Mouse (Mus musculus) heart, embryonic 13.5 days (tissue): ENCODE measurements around the gene C1qtnf2. TPM values are rescaled to one million over a fixed set of nuclear protein-coding genes. Genes with fewer than 3 reads are reported as not detected.

Experiments used
- ATAC-seq: fragments of 200-750 bp; cut with Nextera tagmentation; 2 replicates; pipeline ENCODE4 v1.8.0; 2017; ENCODE audit warnings: moderate TSS enrichment; ENCODE audit not compliant: insufficient number of reproducible peaks, low FRiP score, low TSS enrichment; ENCODE audit errors: extremely low read depth
- H3K27ac ChIP-seq: fragments of 300-500 bp; sonication (generic); replicated peaks from 2 replicates; pipeline ENCODE4 v1.5.1; 2015; ENCODE audit warnings: moderate library complexity, mild to moderate bottlenecking, inconsistent platforms
- H3K27me3 ChIP-seq: fragments of 300-500 bp; sonication (generic); replicated peaks from 2 replicates; pipeline ENCODE4 v1.6.1; 2015; ENCODE audit warnings: mild to moderate bottlenecking, inconsistent platforms
- H3K36me3 ChIP-seq: fragments of 300-500 bp; sonication (generic); 2 replicates; pipeline ENCODE4 v1.6.1; 2015; ENCODE audit warnings: mild to moderate bottlenecking, inconsistent platforms
- H3K4me1 ChIP-seq: fragments of 300-500 bp; sonication (generic); 2 replicates; pipeline ENCODE4 v1.6.1; 2015; ENCODE audit warnings: inconsistent platforms
- H3K4me2 ChIP-seq: fragments of 300-500 bp; sonication (generic); 2 replicates; pipeline ENCODE4 v1.6.1; 2015; ENCODE audit warnings: inconsistent platforms, mild to moderate bottlenecking, moderate library complexity
- H3K4me3 ChIP-seq: fragments of 300-500 bp; sonication (generic); 2 replicates; pipeline ENCODE4 v1.5.1; 2015; ENCODE audit warnings: moderate library complexity, mild to moderate bottlenecking, inconsistent platforms
- H3K9ac ChIP-seq: fragments of 300-500 bp; sonication (generic); 2 replicates; pipeline ENCODE4 v1.6.1; 2015; ENCODE audit warnings: inconsistent platforms, mild to moderate bottlenecking, moderate library complexity
- H3K9me3 ChIP-seq: fragments of 300-500 bp; sonication (generic); 2 replicates; pipeline ENCODE4 v1.6.1; 2016; ENCODE audit warnings: inconsistent platforms
- WGBS: fragments of 180-500 bp; shearing (Covaris S2); methylation state at CpG from one replicate; pipeline ENCODE4 v1.1.7; 2015; ENCODE audit warnings: mixed read lengths; 5-methylcytosine and 5-hydroxymethylcytosine counted together
- polyA plus RNA-seq: library from polyadenylated mRNA; unstranded; fragments of >200 nt; fragmentation: Nextera tagmentation; extraction: Ambion mirVana; gene quantifications from 2 replicates; pipeline ENCODE4 v1.2.1, GENCODE M21; 2015

The C1qtnf2 gene
- 3.0 and 3.3 TPM in 2 replicates for polyA plus RNA-seq

GRCm38 (mm10) chr11:43474225-43474774 is at the start of gene C1qtnf2:
TSS of gene C1qtnf2 (plus strand) at chr11:43474276.
- no peaks in the 10 kb centered on the region for H3K9me3 ChIP-seq
- peak within 1 kb of the TSS; percentile 49 for H3K4me3 ChIP-seq
- no peak for ATAC-seq
- H3K4me1 ChIP-seq = peaks cover 26% of the 10 kb centered on the region
- H3K9ac ChIP-seq = peak within 1 kb of the TSS; percentile 72
- peaks cover 3% of the 10 kb centered on the region; the same call in 1 of the 2 replicates for H3K27me3 ChIP-seq
- no peak within 1 kb of the TSS for H3K27ac ChIP-seq
- 5% methylated on average over 24 of the region's 24 CpGs for WGBS
- H3K36me3 ChIP-seq = no peaks in the 10 kb centered on the region
- peak within 1 kb of the TSS; percentile 82 for H3K4me2 ChIP-seq

GRCm38 (mm10) chr11:43424386-43424785 is 49.7 kb upstream of the C1qtnf2 start:
- no peak for ATAC-seq
- Histone ChIP-seq H3K9ac (no peak overlapping the region), H3K4me2 (no peak overlapping the region), H3K9me3 (no peaks in the 10 kb centered on the region), H3K36me3 (peaks cover 45% of the 10 kb centered on the region), H3K27me3 (no peaks in the 10 kb centered on the region), H3K4me1 (peaks cover 13% of the 10 kb centered on the region), H3K27ac (no peak overlapping the region), H3K4me3 (no peak overlapping the region)
- 69% methylated on average over 5 of the region's 5 CpGs for WGBS

- Histone ChIP-seq H3K4me3 (peak overlapping the region; percentile 70), H3K9me3 (no peaks in the 10 kb centered on the region), H3K4me1 (peaks cover 13% of the 10 kb centered on the region), H3K9ac (peak overlapping the region; percentile 86), H3K4me2 (peak overlapping the region; percentile 70), H3K27me3 (no peaks in the 10 kb centered on the region), H3K36me3 (peaks cover 38% of the 10 kb centered on the region), H3K27ac (no peak overlapping the region)
- no peak for ATAC-seq
- WGBS = 65% methylated on average over 9 of the region's 9 CpGs
Observed at GRCm38 (mm10) chr11:43425166-43425709, 48.8 kb upstream of the C1qtnf2 start.

GRCm38 (mm10) chr11:43425824-43426413 is 48.2 kb upstream of the C1qtnf2 start, which contains the start of gene Pttg1:
TSS of gene Pttg1 (minus strand) at chr11:43426251.
- peak within 1 kb of the TSS; percentile 70 for H3K4me2 ChIP-seq
- no peaks in the 10 kb centered on the region for H3K27me3 ChIP-seq
- ATAC-seq = peak; percentile 91
- peak within 1 kb of the TSS; percentile 70 for H3K4me3 ChIP-seq
- H3K9me3 ChIP-seq = no peaks in the 10 kb centered on the region
- H3K27ac ChIP-seq = peak within 1 kb of the TSS; percentile 78
- peaks cover 31% of the 10 kb centered on the region for H3K36me3 ChIP-seq
- peak within 1 kb of the TSS; percentile 86 for H3K9ac ChIP-seq
- H3K4me1 ChIP-seq = peaks cover 13% of the 10 kb centered on the region
- 2% methylated on average over 27 of the region's 27 CpGs for WGBS

- Histone ChIP-seq H3K27ac (peak overlapping the region; percentile 78), H3K27me3 (no peaks in the 10 kb centered on the region; the same call in 1 of the 2 replicates), H3K36me3 (peaks cover 27% of the 10 kb centered on the region), H3K4me3 (peak overlapping the region; percentile 70), H3K4me1 (peaks cover 13% of the 10 kb centered on the region), H3K9ac (peak overlapping the region; percentile 86), H3K9me3 (no peaks in the 10 kb centered on the region), H3K4me2 (peak overlapping the region; percentile 70)
- ATAC-seq = 0 out of 2 replicates have a peak, but pooled peaks have one; percentile 24
- WGBS = 17% methylated on average over 7 of the region's 7 CpGs
Observed at GRCm38 (mm10) chr11:43426414-43426884, 47.6 kb upstream of the C1qtnf2 start.

GRCm38 (mm10) chr11:43433254-43434023 is 40.6 kb upstream of the C1qtnf2 start, which contains the start of gene Slu7:
TSS of gene Slu7 (plus strand) at chr11:43433744.
- Histone ChIP-seq H3K27me3 (no peaks in the 10 kb centered on the region; the same call in 1 of the 2 replicates), H3K9me3 (no peaks in the 10 kb centered on the region), H3K9ac (peak within 1 kb of the TSS; percentile 89), H3K4me2 (peak within 1 kb of the TSS; percentile 78), H3K27ac (peak within 1 kb of the TSS; percentile 24), H3K4me1 (peaks cover 19% of the 10 kb centered on the region), H3K4me3 (peak within 1 kb of the TSS; percentile 77), H3K36me3 (peaks cover 14% of the 10 kb centered on the region)
- WGBS = 6% methylated on average over 38 of the region's 38 CpGs
- ATAC-seq = peak; percentile 58

- no peak for ATAC-seq
- Histone ChIP-seq H3K36me3 (peaks cover 20% of the 10 kb centered on the region), H3K4me3 (peak overlapping the region; percentile 77), H3K9me3 (no peaks in the 10 kb centered on the region), H3K9ac (peak overlapping the region; percentile 89), H3K4me2 (peak overlapping the region; percentile 78), H3K4me1 (peaks cover 19% of the 10 kb centered on the region), H3K27ac (peak overlapping the region; percentile 24), H3K27me3 (no peaks in the 10 kb centered on the region; the same call in 1 of the 2 replicates)
- under 1% methylated on average over 9 of the region's 9 CpGs for WGBS
Observed at GRCm38 (mm10) chr11:43434024-43434407, 40.1 kb upstream of the C1qtnf2 start.

- 91% methylated on average over 10 of the region's 10 CpGs for WGBS
- H3K27ac ChIP-seq = no peak overlapping the region
- H3K36me3 ChIP-seq = peaks cover 91% of the 10 kb centered on the region
- no peak overlapping the region for H3K4me3 ChIP-seq
- peaks cover 2% of the 10 kb centered on the region; the same call in 1 of the 2 replicates for H3K4me1 ChIP-seq
- no peak overlapping the region for H3K4me2 ChIP-seq
- H3K27me3 ChIP-seq = no peaks in the 10 kb centered on the region
- no peak for ATAC-seq
- H3K9ac ChIP-seq = no peak overlapping the region
- H3K9me3 ChIP-seq = no peaks in the 10 kb centered on the region
Observed at GRCm38 (mm10) chr11:43441121-43441520, 33.0 kb upstream of the C1qtnf2 start.

- Histone ChIP-seq H3K27me3 (no peaks in the 10 kb centered on the region), H3K4me2 (no peak overlapping the region), H3K9ac (no peak overlapping the region), H3K9me3 (no peaks in the 10 kb centered on the region), H3K4me3 (no peak overlapping the region), H3K36me3 (peaks cover 96% of the 10 kb centered on the region), H3K4me1 (no peaks in the 10 kb centered on the region), H3K27ac (no peak overlapping the region)
- ATAC-seq = no peak
- 91% methylated on average over 13 of the region's 13 CpGs for WGBS
Observed at GRCm38 (mm10) chr11:43443183-43443582, 30.9 kb upstream of the C1qtnf2 start.

GRCm38 (mm10) chr11:43449916-43450315 is 24.2 kb upstream of the C1qtnf2 start:
- no peaks in the 10 kb centered on the region for H3K9me3 ChIP-seq
- no peak overlapping the region for H3K9ac ChIP-seq
- no peak overlapping the region for H3K4me3 ChIP-seq
- no peak overlapping the region for H3K27ac ChIP-seq
- H3K4me1 ChIP-seq = no peaks in the 10 kb centered on the region
- ATAC-seq = no peak
- no peak overlapping the region for H3K4me2 ChIP-seq
- 76% methylated on average over 2 of the region's 2 CpGs for WGBS
- peaks cover 29% of the 10 kb centered on the region for H3K36me3 ChIP-seq
- no peaks in the 10 kb centered on the region for H3K27me3 ChIP-seq

- H3K36me3 ChIP-seq = peaks cover 15% of the 10 kb centered on the region
- H3K9me3 ChIP-seq = no peaks in the 10 kb centered on the region
- no peak overlapping the region for H3K9ac ChIP-seq
- no peak overlapping the region for H3K4me3 ChIP-seq
- no peaks in the 10 kb centered on the region for H3K27me3 ChIP-seq
- no peaks in the 10 kb centered on the region for H3K4me1 ChIP-seq
- no peak for ATAC-seq
- H3K27ac ChIP-seq = no peak overlapping the region
- 56% methylated on average over 4 of the region's 4 CpGs for WGBS
- H3K4me2 ChIP-seq = no peak overlapping the region
Observed at GRCm38 (mm10) chr11:43451322-43451721, 22.8 kb upstream of the C1qtnf2 start.
